8 mouse cellular contexts compared by ENCODE assay signal in genomic region chr7:132813416-132814088, GRCm38 (mm10). TPM values are rescaled to one million over a fixed set of nuclear protein-coding genes. Genes with fewer than 3 reads are reported as not detected.
DNase-seq lines count a peak whose midpoint lies in the region; ATAC-seq and TF ChIP-seq lines count a peak whose summit lies in the region.

Gene Fam53b (minus strand): TSS chr7:132813886.

- no peaks in the 10 kb centered on the region for H3K36me3 ChIP-seq in erythroblast, embryonic 14.5 days (ENCODE audit: control insufficient read depth)
- H3K36me3 ChIP-seq in heart, embryonic 14.5 days (ENCODE audit: control insufficient read depth, insufficient read depth, low read length), result no peaks in the 10 kb centered on the region
- H3K36me3 ChIP-seq in liver, postnatal 0 days (replicated peaks; ENCODE audit: insufficient read depth, low read length), result no peaks in the 10 kb centered on the region
- H3K36me3 ChIP-seq in neural tube, embryonic 13.5 days, result no peaks in the 10 kb centered on the region

- TF ChIP-seq POLR2A in bone marrow macrophage, adult 2 months (IDR thresholded peaks at IDR 0.05; ENCODE audit: borderline replicate concordance, low read depth, low read length), result no peak

- peaks cover 33% of the 10 kb centered on the region for H3K27me3 ChIP-seq in erythroblast, embryonic 14.5 days (ENCODE audit: control insufficient read depth)
- H3K27me3 ChIP-seq in heart, embryonic 14.5 days (ENCODE audit: control insufficient read depth, insufficient read depth, low read length), result no peaks in the 10 kb centered on the region
- no peaks in the 10 kb centered on the region for H3K27me3 ChIP-seq in liver, postnatal 0 days (ENCODE audit: insufficient read depth, low read length)
- no peaks in the 10 kb centered on the region for H3K27me3 ChIP-seq in neural tube, embryonic 13.5 days

- TF ChIP-seq CTCF in bone marrow macrophage, adult 2 months (IDR thresholded peaks at IDR 0.05; ENCODE audit: low read depth, low read length), result no peak
- TF ChIP-seq CTCF in liver, postnatal 0 days (IDR thresholded peaks at IDR 0.05; ENCODE audit: low read depth), result no peak

- TF ChIP-seq EP300 in liver, postnatal 0 days (IDR thresholded peaks at IDR 0.05; ENCODE audit: low read depth), result no peak

- DNase-seq in kidney, postnatal 10 days, result peak; percentile 84
- peak; percentile 79 for DNase-seq in liver, postnatal 0 days
- peak; percentile 53 to 54 for DNase-seq in thymus, adult 18-20 months

- peak within 1 kb of the TSS; percentile 99 for H3K4me3 ChIP-seq in bone marrow macrophage, adult 2 months (ENCODE audit: insufficient read depth, low read length)
- peak within 1 kb of the TSS; percentile 79 for H3K4me3 ChIP-seq in erythroblast, embryonic 14.5 days (replicated peaks)
- H3K4me3 ChIP-seq in heart, embryonic 14.5 days (ENCODE audit: control insufficient read depth in 1 of 2, insufficient read depth in 1 of 2, low read depth in 1 of 2, low read length in 2 of 2), result peak within 1 kb of the TSS; percentile 63 to 77
- H3K4me3 ChIP-seq in liver, postnatal 0 days (ENCODE audit: low read depth, low read length), result peak within 1 kb of the TSS; percentile 80
- H3K4me3 ChIP-seq in neural tube, embryonic 13.5 days, result peak within 1 kb of the TSS; percentile 71

- peaks cover 25% of the 10 kb centered on the region for H3K4me1 ChIP-seq in bone marrow macrophage, adult 2 months (ENCODE audit: control insufficient read depth, insufficient read depth, low read length)
- peaks cover 55% of the 10 kb centered on the region for H3K4me1 ChIP-seq in erythroblast, embryonic 14.5 days (ENCODE audit: control insufficient read depth)
- peaks cover 20 to 42% of the 10 kb centered on the region in 2 experiments for H3K4me1 ChIP-seq in heart, embryonic 14.5 days (ENCODE audit: control insufficient read depth in 2 of 2, insufficient read depth in 2 of 2, low read length in 2 of 2)
- H3K4me1 ChIP-seq in liver, postnatal 0 days (ENCODE audit: insufficient read depth), result peaks cover 26% of the 10 kb centered on the region
- H3K4me1 ChIP-seq in neural tube, embryonic 13.5 days (replicated peaks), result peaks cover 48% of the 10 kb centered on the region

- no peaks in the 10 kb centered on the region for H3K9me3 ChIP-seq in erythroblast, embryonic 14.5 days (ENCODE audit: control insufficient read depth, low read length)
- H3K9me3 ChIP-seq in heart, embryonic 14.5 days (ENCODE audit: control insufficient read depth, low read length), result no peaks in the 10 kb centered on the region
- no peaks in the 10 kb centered on the region for H3K9me3 ChIP-seq in liver, postnatal 0 days (ENCODE audit: low read length)
- H3K9me3 ChIP-seq in neural tube, embryonic 13.5 days, result no peaks in the 10 kb centered on the region

- peak within 1 kb of the TSS; percentile 90 for H3K4me2 ChIP-seq in heart, embryonic 14.5 days (ENCODE audit: low read length)
- H3K4me2 ChIP-seq in liver, postnatal 0 days (ENCODE audit: low read depth, low read length), result peak within 1 kb of the TSS; percentile 95
- H3K4me2 ChIP-seq in neural tube, embryonic 13.5 days, result peak within 1 kb of the TSS; percentile 81

- under 1% methylated on average over 71 of the region's 85 CpGs for WGBS in heart, embryonic 14.5 days
- WGBS in liver, postnatal 0 days (ENCODE audit: insufficient replicate concordance), result under 1% methylated on average over 65 of the region's 85 CpGs
- WGBS in neural tube, embryonic 13.5 days, result under 1% methylated on average over 80 of the region's 85 CpGs

- H3K9ac ChIP-seq in heart, embryonic 14.5 days (ENCODE audit: low read length), result peak within 1 kb of the TSS; percentile 93
- peak within 1 kb of the TSS; percentile 77 for H3K9ac ChIP-seq in liver, postnatal 0 days (replicated peaks)
- peak within 1 kb of the TSS; percentile 88 for H3K9ac ChIP-seq in neural tube, embryonic 13.5 days

- H3K27ac ChIP-seq in bone marrow macrophage, adult 2 months (ENCODE audit: insufficient read depth, low read depth, low read length), result peak within 1 kb of the TSS; percentile 98
- peak within 1 kb of the TSS; percentile 86 to 94 for H3K27ac ChIP-seq in heart, embryonic 14.5 days (replicated peaks in 1 of 2; ENCODE audit: control insufficient read depth in 1 of 2, insufficient read depth in 1 of 2, low read depth in 2 of 2, low read length in 2 of 2)
- peak within 1 kb of the TSS; percentile 89 for H3K27ac ChIP-seq in liver, postnatal 0 days (ENCODE audit: low read depth)
- H3K27ac ChIP-seq in neural tube, embryonic 13.5 days (replicated peaks), result peak within 1 kb of the TSS; percentile 85

- ATAC-seq in CD4-positive, CD25-positive, alpha-beta regulatory T cell, adult 4 months, result peak; percentile 16
- peak; percentile 48 for ATAC-seq in heart, embryonic 14.5 days (ENCODE audit: insufficient number of reproducible peaks, insufficient read depth, low FRiP score, low read depth)
- ATAC-seq in liver, postnatal 0 days, result peak; percentile 66
- peak; percentile 55 for ATAC-seq in neural tube, embryonic 13.5 days (ENCODE audit: low read depth)

RNA-seq across cellular contexts. Expression of gene Fam53b, which starts in this region (rescaled TPM):
- polyA plus RNA-seq in CD4-positive, CD25-positive, alpha-beta regulatory T cell, adult 4 months (2017; shearing (Covaris generic)), result 100 to 1,000 TPM in 1 of 2 experiments, 10 to 100 TPM in 1; 73.4 to 102 TPM
- 27.2 and 35.3 TPM in 2 replicates for polyA plus RNA-seq in bone marrow macrophage, adult 2 months (2012; ENCODE audit: insufficient read depth, insufficient read length, missing spikeins)
- 21.4 and 23.3 TPM in 2 replicates for polyA plus RNA-seq in erythroblast, embryonic 14.5 days (2012)
- polyA plus RNA-seq in heart, embryonic 14.5 days (2014; fragmentation: Nextera tagmentation; extraction: Ambion mirVana), result 15.4 and 15.6 TPM in 2 replicates
- 15.2 and 17.2 TPM in 2 replicates for polyA plus RNA-seq in liver, postnatal 0 days (2015; fragmentation: Nextera tagmentation; extraction: Ambion mirVana)
- polyA plus RNA-seq in neural tube, embryonic 13.5 days (2015; fragmentation: Nextera tagmentation; extraction: Ambion mirVana), result 13.9 and 16.0 TPM in 2 replicates

Comparison
In these comparisons a context has a peak if more than half of its experiments do, and no peak if none do; other contexts are left out.
1. Peak in every context shown above with its lines: DNase-seq, ATAC-seq, H3K4me3 ChIP-seq and H3K27ac ChIP-seq.
2. ATAC-seq: peak in every context shown above with its lines; median percentile 66 in liver, postnatal 0 days; 55 in neural tube, embryonic 13.5 days; 48 in heart, embryonic 14.5 days; 16 in CD4-positive, CD25-positive, alpha-beta regulatory T cell, adult 4 months.